Mouse (Mus musculus): ENCODE results near the gene Fam107b. TPM values are rescaled to one million over a fixed set of nuclear protein-coding genes. Genes with fewer than 3 reads are reported as not detected.

Gene Fam107b
- total RNA-seq, 2 experiments from 2014 or later: 6.4 to 11.9 TPM

- intact Hi-C loops (cut with DNase I): no loop called here
- peak in 1 of 2 experiments; percentile 13 for DNase-seq (ENCODE audit: low spot score in 2 of 2)
These were observed 183.5 kb downstream of the Fam107b start for GRCm38 (mm10) chr2:3753749-3754148.

GRCm38 (mm10) chr2:3755936-3756335 is 185.6 kb downstream of the Fam107b start:
- intact Hi-C loops (cut with DNase I): no loop called here
- DNase-seq (ENCODE audit: low spot score in 2 of 2): no peak

- no peak for DNase-seq (ENCODE audit: low spot score in 2 of 2)
- intact Hi-C loops (cut with DNase I): no loop called here
These were observed 188.1 kb downstream of the Fam107b start for GRCm38 (mm10) chr2:3758406-3758805.

GRCm38 (mm10) chr2:3760234-3760836 is 190.0 kb downstream of the Fam107b start:
- intact Hi-C loops (cut with DNase I): no loop called here
- DNase-seq (ENCODE audit: low spot score in 2 of 2): no peak

GRCm38 (mm10) chr2:3764136-3764535 is 193.8 kb downstream of the Fam107b start:
- DNase-seq (ENCODE audit: low spot score in 2 of 2): no peak
- intact Hi-C loops (cut with DNase I): no loop called here

GRCm38 (mm10) chr2:3765957-3766783 is 195.9 kb downstream of the Fam107b start:
- intact Hi-C loops (cut with DNase I): no loop called here
- no peak for DNase-seq (ENCODE audit: low spot score in 2 of 2)

- intact Hi-C loops (cut with DNase I): loop anchor here (1.0 kb wide), 1 partner anchor 222 kb away; no protein-coding TSS in a partner anchor
- DNase-seq (ENCODE audit: low spot score in 2 of 2): peak; percentile 28 to 45
These were observed 199.0 kb downstream of the Fam107b start for GRCm38 (mm10) chr2:3769260-3769659.

GRCm38 (mm10) chr2:3769786-3770318 is 199.6 kb downstream of the Fam107b start:
- intact Hi-C loops (cut with DNase I): loop anchor here (1.0 kb wide), 1 partner anchor 223 kb away; no protein-coding TSS in a partner anchor
- DNase-seq (ENCODE audit: low spot score in 2 of 2): no peak

GRCm38 (mm10) chr2:3770383-3770782 is 200.1 kb downstream of the Fam107b start:
- no peak for DNase-seq (ENCODE audit: low spot score in 2 of 2)
- intact Hi-C loops (cut with DNase I): no loop called here

GRCm38 (mm10) chr2:3771483-3771882 is 201.2 kb downstream of the Fam107b start:
- intact Hi-C loops (cut with DNase I): no loop called here
- DNase-seq (ENCODE audit: low spot score in 2 of 2): no peak

GRCm38 (mm10) chr2:3773089-3773488 is 202.8 kb downstream of the Fam107b start:
- intact Hi-C loops (cut with DNase I): no loop called here
- DNase-seq (ENCODE audit: low spot score in 2 of 2): no peak

GRCm38 (mm10) chr2:3775569-3775968 is 205.3 kb downstream of the Fam107b start:
- intact Hi-C loops (cut with DNase I): no loop called here
- no peak for DNase-seq (ENCODE audit: low spot score in 2 of 2)

- DNase-seq (ENCODE audit: low spot score in 2 of 2): no peak
- intact Hi-C loops (cut with DNase I): no loop called here
These were observed 205.8 kb downstream of the Fam107b start for GRCm38 (mm10) chr2:3776045-3776444.

- DNase-seq (ENCODE audit: low spot score in 2 of 2): no peak
- intact Hi-C loops (cut with DNase I): no loop called here
These were observed 207.4 kb downstream of the Fam107b start for GRCm38 (mm10) chr2:3777696-3778095.

GRCm38 (mm10) chr2:3785546-3785945 is 215.3 kb downstream of the Fam107b start:
- intact Hi-C loops (cut with DNase I): no loop called here
- no peak for DNase-seq (ENCODE audit: low spot score in 2 of 2)

GRCm38 (mm10) chr2:3787752-3788423 is 217.6 kb downstream of the Fam107b start:
- no peak for DNase-seq (ENCODE audit: low spot score in 2 of 2)
- intact Hi-C loops (cut with DNase I): no loop called here

GRCm38 (mm10) chr2:3788424-3788786 is 218.1 kb downstream of the Fam107b start:
- DNase-seq (ENCODE audit: low spot score in 2 of 2): no peak

GRCm38 (mm10) chr2:3796543-3796942 is 226.3 kb downstream of the Fam107b start:
- no peak for DNase-seq (ENCODE audit: low spot score in 2 of 2)
- intact Hi-C loops (cut with DNase I): no loop called here

More at GRCm38 (mm10) chr2:3788424-3788786, 218.1 kb downstream of the Fam107b start:
- intact Hi-C loops (cut with DNase I): no loop called here

- intact Hi-C loops (cut with DNase I): loop anchor here (1.0 kb wide), 1 partner anchor 254 kb away; no protein-coding TSS in a partner anchor
- DNase-seq (ENCODE audit: low spot score in 2 of 2): peak; percentile 7 to 18
These were observed 229.7 kb downstream of the Fam107b start for GRCm38 (mm10) chr2:3799767-3800554.

All from left cerebral cortex, postnatal 36 days (tissue).